Mouse (Mus musculus) intestine, embryonic 16.5 days (tissue): Measurements from ENCODE around the gene Glis3. TPM values are rescaled to one million over a fixed set of nuclear protein-coding genes. Genes with fewer than 3 reads are reported as not detected.

ENCODE experiments used
- ATAC-seq: fragments of 200-750 bp; cut with Nextera tagmentation; 2 replicates; pipeline ENCODE4 v1.8.0; 2017; ENCODE audit warnings: moderate TSS enrichment, moderate library complexity
- H3K27ac ChIP-seq: fragments of 300-500 bp; sonication (generic); 2 replicates; pipeline ENCODE4 v1.5.1; 2014; ENCODE audit warnings: mild to moderate bottlenecking, low read length
- H3K27me3 ChIP-seq: fragments of 300-500 bp; sonication (generic); replicated peaks from 2 replicates; pipeline ENCODE4 v1.6.1; 2014; ENCODE audit warnings: low read length, control low read depth, mixed read lengths; ENCODE audit not compliant: control insufficient read depth, insufficient read depth
- H3K36me3 ChIP-seq: fragments of 300-500 bp; sonication (generic); 2 replicates; pipeline ENCODE4 v1.6.1; 2014; ENCODE audit warnings: low read length, control low read depth; ENCODE audit not compliant: control insufficient read depth, insufficient read depth
- H3K4me1 ChIP-seq: fragments of 300-500 bp; sonication (generic); 2 replicates; pipeline ENCODE4 v1.6.1; 2014; ENCODE audit warnings: low read length, control low read depth, mixed read lengths; ENCODE audit not compliant: control insufficient read depth, insufficient read depth
- H3K4me2 ChIP-seq: fragments of 300-500 bp; sonication (generic); 2 replicates; pipeline ENCODE4 v1.6.1; 2014; ENCODE audit warnings: low read depth, low read length, control low read depth
- H3K4me3 ChIP-seq: fragments of 300-500 bp; sonication (generic); 2 replicates; pipeline ENCODE4 v1.5.1; 2014; ENCODE audit warnings: mild to moderate bottlenecking, low read length
- H3K9ac ChIP-seq: fragments of 300-500 bp; sonication (generic); 2 replicates; pipeline ENCODE4 v1.6.1; 2014; ENCODE audit warnings: low read depth, low read length
- H3K9me3 ChIP-seq: fragments of 300-500 bp; sonication (generic); 2 replicates; pipeline ENCODE4 v1.6.1; 2016; ENCODE audit warnings: low read length, control low read depth; ENCODE audit not compliant: control insufficient read depth
- WGBS: fragments of 180-500 bp; shearing (Covaris S2); extraction: QIAGEN DNeasy Blood & Tissue Kit; methylation state at CpG from one replicate; pipeline ENCODE4 v1.1.7; 2014; 5-methylcytosine and 5-hydroxymethylcytosine counted together
- polyA plus RNA-seq: library from polyadenylated mRNA; unstranded; fragments of >200 nt; fragmentation: Nextera tagmentation; extraction: Ambion mirVana; gene quantifications from 2 replicates; pipeline ENCODE4 v1.2.1, GENCODE M21; 2015

The Glis3 gene
- polyA plus RNA-seq, 1 experiment from 2014 or later = 0.73 TPM

- no peaks in the 10 kb centered on the region for H3K27me3 ChIP-seq
- no peak for ATAC-seq
- no peaks in the 10 kb centered on the region for H3K36me3 ChIP-seq
- WGBS = 53% methylated on average over 4 of the region's 4 CpGs
- H3K27ac ChIP-seq = no peak overlapping the region
- H3K4me1 ChIP-seq = no peaks in the 10 kb centered on the region
- H3K4me3 ChIP-seq = no peak overlapping the region
- H3K9me3 ChIP-seq = no peaks in the 10 kb centered on the region
- H3K9ac ChIP-seq = no peak overlapping the region
- no peak overlapping the region for H3K4me2 ChIP-seq
Observed at GRCm38 (mm10) chr19:28291596-28291995, 388.3 kb downstream of the Glis3 start.

- H3K4me3 ChIP-seq = no peak overlapping the region
- no peak overlapping the region for H3K4me2 ChIP-seq
- 67% methylated on average over 4 of the region's 4 CpGs for WGBS
- H3K9ac ChIP-seq = no peak overlapping the region
- no peaks in the 10 kb centered on the region for H3K9me3 ChIP-seq
- no peaks in the 10 kb centered on the region for H3K27me3 ChIP-seq
- no peaks in the 10 kb centered on the region for H3K4me1 ChIP-seq
- no peak overlapping the region for H3K27ac ChIP-seq
- no peak for ATAC-seq
- no peaks in the 10 kb centered on the region for H3K36me3 ChIP-seq
Observed at GRCm38 (mm10) chr19:28289457-28289856, 390.4 kb downstream of the Glis3 start.

- 53% methylated on average over 2 of the region's 2 CpGs for WGBS
- no peaks in the 10 kb centered on the region for H3K4me1 ChIP-seq
- ATAC-seq = no peak
- no peaks in the 10 kb centered on the region for H3K9me3 ChIP-seq
- no peak overlapping the region for H3K4me2 ChIP-seq
- H3K4me3 ChIP-seq = no peak overlapping the region
- H3K27ac ChIP-seq = no peak overlapping the region
- no peak overlapping the region for H3K9ac ChIP-seq
- no peaks in the 10 kb centered on the region for H3K27me3 ChIP-seq
- no peaks in the 10 kb centered on the region for H3K36me3 ChIP-seq
Observed at GRCm38 (mm10) chr19:28287431-28287830, 392.4 kb downstream of the Glis3 start.

GRCm38 (mm10) chr19:28284098-28284569 is 395.7 kb downstream of the Glis3 start:
- no peaks in the 10 kb centered on the region for H3K27me3 ChIP-seq
- no peak overlapping the region for H3K9ac ChIP-seq
- H3K4me3 ChIP-seq = no peak overlapping the region
- ATAC-seq = no peak
- no peak overlapping the region for H3K4me2 ChIP-seq
- no peak overlapping the region for H3K27ac ChIP-seq
- WGBS = 84% methylated on average over 7 of the region's 7 CpGs
- H3K36me3 ChIP-seq = no peaks in the 10 kb centered on the region
- H3K9me3 ChIP-seq = no peaks in the 10 kb centered on the region
- no peaks in the 10 kb centered on the region for H3K4me1 ChIP-seq

- H3K9ac ChIP-seq = no peak overlapping the region
- no peaks in the 10 kb centered on the region for H3K9me3 ChIP-seq
- no peak overlapping the region for H3K4me2 ChIP-seq
- 87% methylated on average over 7 of the region's 7 CpGs for WGBS
- no peaks in the 10 kb centered on the region for H3K4me1 ChIP-seq
- no peak for ATAC-seq
- H3K4me3 ChIP-seq = no peak overlapping the region
- no peaks in the 10 kb centered on the region for H3K36me3 ChIP-seq
- H3K27ac ChIP-seq = no peak overlapping the region
- no peaks in the 10 kb centered on the region for H3K27me3 ChIP-seq
Observed at GRCm38 (mm10) chr19:28283241-28284097, 396.4 kb downstream of the Glis3 start.

- peak; percentile 60; the same call in 1 of the 2 replicates for ATAC-seq
Observed at GRCm38 (mm10) chr19:28281405-28281804, 398.5 kb downstream of the Glis3 start.

GRCm38 (mm10) chr19:28277104-28277503 is 402.8 kb downstream of the Glis3 start:
- no peak for ATAC-seq
- Histone ChIP-seq H3K27ac (no peak overlapping the region), H3K9ac (no peak overlapping the region), H3K4me3 (no peak overlapping the region), H3K4me1 (no peaks in the 10 kb centered on the region), H3K27me3 (no peaks in the 10 kb centered on the region), H3K4me2 (no peak overlapping the region), H3K9me3 (no peaks in the 10 kb centered on the region), H3K36me3 (no peaks in the 10 kb centered on the region)
- 94% methylated on average over 2 of the region's 2 CpGs for WGBS

More at GRCm38 (mm10) chr19:28281405-28281804, 398.5 kb downstream of the Glis3 start:
- Histone ChIP-seq H3K36me3 (no peaks in the 10 kb centered on the region), H3K4me1 (no peaks in the 10 kb centered on the region), H3K4me3 (no peak overlapping the region), H3K9me3 (no peaks in the 10 kb centered on the region), H3K27me3 (no peaks in the 10 kb centered on the region), H3K9ac (no peak overlapping the region), H3K4me2 (no peak overlapping the region), H3K27ac (no peak overlapping the region)
- WGBS = 55% methylated on average over 4 of the region's 4 CpGs

GRCm38 (mm10) chr19:28274501-28274900 is 405.4 kb downstream of the Glis3 start:
- no peak overlapping the region for H3K27ac ChIP-seq
- H3K9ac ChIP-seq = no peak overlapping the region
- no peaks in the 10 kb centered on the region for H3K36me3 ChIP-seq
- H3K9me3 ChIP-seq = no peaks in the 10 kb centered on the region
- no peak overlapping the region for H3K4me2 ChIP-seq
- no peaks in the 10 kb centered on the region for H3K4me1 ChIP-seq
- ATAC-seq = no peak
- H3K4me3 ChIP-seq = no peak overlapping the region
- 82% methylated on average over 2 of the region's 2 CpGs for WGBS
- no peaks in the 10 kb centered on the region for H3K27me3 ChIP-seq

- Histone ChIP-seq H3K4me1 (no peaks in the 10 kb centered on the region), H3K4me2 (no peak overlapping the region), H3K9ac (no peak overlapping the region), H3K4me3 (no peak overlapping the region), H3K27me3 (no peaks in the 10 kb centered on the region), H3K27ac (no peak overlapping the region), H3K9me3 (no peaks in the 10 kb centered on the region), H3K36me3 (no peaks in the 10 kb centered on the region)
- WGBS = 82% methylated on average over 4 of the region's 4 CpGs
- ATAC-seq = no peak
Observed at GRCm38 (mm10) chr19:28273946-28274345, 405.9 kb downstream of the Glis3 start.
